Mouse (Mus musculus) MEL (cell line): ENCODE results near the gene Trank1. TPM values are rescaled to one million over a fixed set of nuclear protein-coding genes. Genes with fewer than 3 reads are reported as not detected.

ENCODE experiments used
- DNase-seq: peaks from one replicate; pipeline ENCODE4 v3.0.0; 2011; ENCODE audit warnings: low read depth, low spot score
- H3K27ac ChIP-seq: 2 replicates; pipeline ENCODE4 v1.5.1; 2012; ENCODE audit warnings: low read depth, mild to moderate bottlenecking, control low read depth, low read length, moderate library complexity; ENCODE audit not compliant: control insufficient read depth
- H3K27me3 ChIP-seq, 2 experiments: fragments of 150-350 bp in 1 of 2; sonication (generic) in 1 of 2; 2 replicates each; pipeline ENCODE4 v1.6.1; 2012; ENCODE audit warnings: low read length in 2 of 2, mild to moderate bottlenecking in 2 of 2, improper control_type of control experiment in 1 of 2, moderate library complexity in 1 of 2; ENCODE audit not compliant: insufficient read depth in 2 of 2, control insufficient read depth in 1 of 2
- H3K36me3 ChIP-seq, 2 experiments: 2 replicates each; pipeline ENCODE4 v1.6.1; 2012 to 2014; ENCODE audit warnings: low read length in 2 of 2, improper control_type of control experiment in 1 of 2, inconsistent platforms in 1 of 2, mild to moderate bottlenecking in 1 of 2; ENCODE audit not compliant: insufficient read depth in 2 of 2, control insufficient read depth in 1 of 2
- H3K4me1 ChIP-seq, 2 experiments: fragments of 150-350 bp in 1 of 2; sonication (generic) in 1 of 2; 2 replicates each; pipeline ENCODE4 v1.6.1; 2012; ENCODE audit warnings: low read length in 2 of 2, improper control_type of control experiment in 1 of 2, mild to moderate bottlenecking in 1 of 2; ENCODE audit not compliant: insufficient read depth in 2 of 2, control insufficient read depth in 1 of 2
- H3K4me3 ChIP-seq, 2 experiments: fragments of 150-350 bp in 1 of 2; sonication (generic) in 1 of 2; 2 replicates each; pipeline ENCODE4 v1.5.1; 2012; ENCODE audit warnings: low read depth in 2 of 2, low read length in 2 of 2, mild to moderate bottlenecking in 2 of 2, moderate library complexity in 2 of 2, control low read depth in 1 of 2, improper control_type of control experiment in 1 of 2; ENCODE audit not compliant: control insufficient read depth in 1 of 2, insufficient read depth in 1 of 2
- H3K79me2 ChIP-seq: 2 replicates; pipeline ENCODE4 v1.6.1; 2012; ENCODE audit warnings: mild to moderate bottlenecking, low read length, moderate library complexity; ENCODE audit not compliant: control insufficient read depth, poor library complexity, insufficient read depth
- H3K9ac ChIP-seq: 2 replicates; pipeline ENCODE4 v1.6.1; 2012; ENCODE audit warnings: low read depth, mild to moderate bottlenecking, control low read depth, low read length, moderate library complexity; ENCODE audit not compliant: control insufficient read depth, poor library complexity, severe bottlenecking
- H3K9me3 ChIP-seq: fragments of 150-350 bp; sonication (generic); replicated peaks from 2 replicates; pipeline ENCODE4 v1.6.1; 2012; ENCODE audit warnings: mild to moderate bottlenecking, low read length, improper control_type of control experiment, moderate library complexity; ENCODE audit not compliant: insufficient read depth
- BHLHE40 ChIP-seq: IDR thresholded peaks from 2 replicates; pipeline ENCODE4 v1.6.1; 2012; ENCODE audit warnings: low read depth, mild to moderate bottlenecking, inconsistent platforms, low read length, improper control_type of control experiment, borderline replicate concordance
- CHD1 ChIP-seq: IDR thresholded peaks from 2 replicates; pipeline ENCODE4 v1.6.1; 2012; ENCODE audit warnings: low read depth, mild to moderate bottlenecking, inconsistent platforms, low read length, improper control_type of control experiment
- CHD2 ChIP-seq: IDR thresholded peaks from 2 replicates; pipeline ENCODE4 v1.6.1; 2011; ENCODE audit warnings: low read length, improper control_type of control experiment
- CTCF ChIP-seq, 3 experiments: IDR thresholded peaks in 2 of 3; conservative IDR thresholded peaks in 1 of 3; 2 replicates each; pipeline ENCODE4 v1.5.1; 2011 to 2012; ENCODE audit warnings: low read length in 3 of 3, low read depth in 2 of 3, mild to moderate bottlenecking in 2 of 3, improper control_type of control experiment in 1 of 3, inconsistent platforms in 1 of 3, mixed read lengths in 1 of 3, moderate library complexity in 1 of 3; ENCODE audit not compliant: control insufficient read depth in 1 of 3, insufficient read depth in 1 of 3, poor library complexity in 1 of 3, severe bottlenecking in 1 of 3
- E2F4 ChIP-seq: IDR thresholded peaks from 2 replicates; pipeline ENCODE4 v1.6.1; 2011; ENCODE audit warnings: low read depth, low read length, improper control_type of control experiment, borderline replicate concordance
- ELF1 ChIP-seq: IDR thresholded peaks from 2 replicates; pipeline ENCODE4 v1.6.1; 2014; ENCODE audit warnings: low read depth, mild to moderate bottlenecking, inconsistent platforms, low read length, improper control_type of control experiment, moderate library complexity
- EP300 ChIP-seq, 2 experiments: IDR thresholded peaks; 2 replicates each; pipeline ENCODE4 v1.6.1; 2011; ENCODE audit warnings: improper control_type of control experiment in 2 of 2, low read length in 2 of 2, low read depth in 1 of 2, mild to moderate bottlenecking in 1 of 2
- ETS1 ChIP-seq: IDR thresholded peaks from 2 replicates; pipeline ENCODE4 v1.6.1; 2012; ENCODE audit warnings: low read depth, mild to moderate bottlenecking, inconsistent platforms, low read length, improper control_type of control experiment, moderate library complexity
- HCFC1 ChIP-seq: IDR thresholded peaks from 2 replicates; pipeline ENCODE4 v1.6.1; 2012; ENCODE audit warnings: low read depth, mild to moderate bottlenecking, inconsistent platforms, low read length, improper control_type of control experiment, moderate library complexity
- JUND ChIP-seq: IDR thresholded peaks from 2 replicates; pipeline ENCODE4 v1.6.1; 2011; ENCODE audit warnings: low read depth, mild to moderate bottlenecking, improper control_type of control experiment, low read length
- MAFK ChIP-seq: IDR thresholded peaks from 2 replicates; pipeline ENCODE4 v1.6.1; 2011; ENCODE audit warnings: low read depth, mild to moderate bottlenecking, low read length, improper control_type of control experiment, borderline replicate concordance
- MAZ ChIP-seq: IDR thresholded peaks from 2 replicates; pipeline ENCODE4 v1.6.1; 2012; ENCODE audit warnings: low read depth, mild to moderate bottlenecking, inconsistent platforms, low read length, improper control_type of control experiment
- MXI1 ChIP-seq: IDR thresholded peaks from 2 replicates; pipeline ENCODE4 v1.6.1; 2011; ENCODE audit warnings: mild to moderate bottlenecking, low read depth, low read length, improper control_type of control experiment
- MYC ChIP-seq: IDR thresholded peaks from 2 replicates; pipeline ENCODE4 v1.6.1; 2011; ENCODE audit warnings: low read depth, mild to moderate bottlenecking, low read length, improper control_type of control experiment, moderate library complexity
- NRF1 ChIP-seq: IDR thresholded peaks from 2 replicates; pipeline ENCODE4 v1.6.1; 2014; ENCODE audit warnings: low read depth, mild to moderate bottlenecking, inconsistent platforms, low read length, improper control_type of control experiment, moderate library complexity; ENCODE audit not compliant: poor library complexity, insufficient read depth, severe bottlenecking
- POLR2AphosphoS2 ChIP-seq: IDR thresholded peaks from 2 replicates; pipeline ENCODE4 v1.6.1; 2011; ENCODE audit warnings: low read length, improper control_type of control experiment
- POLR2AphosphoS5 ChIP-seq: IDR thresholded peaks from 2 replicates; pipeline ENCODE4 v1.6.1; 2012; ENCODE audit warnings: low read depth, borderline replicate concordance, mild to moderate bottlenecking, inconsistent platforms, low read length, moderate library complexity, mixed read lengths
- RCOR1 ChIP-seq: IDR thresholded peaks from 2 replicates; pipeline ENCODE4 v1.6.1; 2012; ENCODE audit warnings: low read depth, mild to moderate bottlenecking, inconsistent platforms, low read length, improper control_type of control experiment
- TCF12 ChIP-seq: IDR thresholded peaks from 2 replicates; pipeline ENCODE4 v1.6.1; 2014; ENCODE audit warnings: low read depth, mild to moderate bottlenecking, inconsistent platforms, low read length, improper control_type of control experiment, moderate library complexity
- USF1 ChIP-seq: IDR thresholded peaks from 2 replicates; pipeline ENCODE4 v1.6.1; 2014; ENCODE audit warnings: low read depth, mild to moderate bottlenecking, inconsistent platforms, low read length, improper control_type of control experiment, moderate library complexity
- ZKSCAN1 ChIP-seq: IDR thresholded peaks from 2 replicates; pipeline ENCODE4 v1.6.1; 2012; ENCODE audit warnings: low read depth, mild to moderate bottlenecking, inconsistent platforms, low read length, improper control_type of control experiment, moderate library complexity
- ZNF384 ChIP-seq: IDR thresholded peaks from 2 replicates; pipeline ENCODE4 v1.6.1; 2012; ENCODE audit warnings: low read depth, mild to moderate bottlenecking, inconsistent platforms, low read length, improper control_type of control experiment
- polyA plus RNA-seq, 2 experiments: library from polyadenylated mRNA; stranded (reverse) in 1 of 2; unstranded in 1 of 2; fragments of >175 nt in 1 of 2; fragments of >200 nt in 1 of 2; gene quantifications; 2 replicates each; pipeline versions ENCODE4 v1.2.1 to v1.2.4; 2012; ENCODE audit warnings: low replicate concordance in 2 of 2, low read depth in 1 of 2; ENCODE audit not compliant: insufficient read length in 2 of 2, insufficient read depth in 1 of 2, missing spikeins in 1 of 2
- total RNA-seq: library from RNA; depleted of rRNA; stranded (reverse); fragments of 300-350 nt; gene quantifications from 2 replicates; pipeline ENCODE4 v1.2.3, GENCODE M21; 2012

The Trank1 gene
- total and polyA plus RNA-seq, 3 experiments = not detected

DNA sequence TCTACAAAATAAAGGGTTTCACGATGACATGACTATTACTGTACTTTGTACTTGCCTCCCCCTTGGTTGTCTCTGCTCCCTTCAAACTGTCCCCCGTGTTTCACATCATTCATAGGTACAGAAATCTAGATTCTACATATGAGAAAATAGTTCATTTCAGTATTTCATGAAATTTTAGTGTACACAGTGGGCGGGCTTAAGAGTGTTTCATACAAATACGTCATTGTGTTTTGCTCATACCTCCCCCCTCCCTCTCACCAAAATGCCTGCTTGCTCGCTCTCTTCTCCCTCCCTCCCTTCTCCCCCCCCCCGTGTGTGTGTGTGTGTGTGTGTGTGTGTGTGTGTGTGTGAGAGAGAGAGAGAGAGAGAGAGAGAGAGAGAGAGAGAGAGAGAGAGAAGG, 1.8 kb downstream of the Trank1 start:
- Histone ChIP-seq H3K9ac (no peak overlapping the region), H3K27ac (no peak overlapping the region), H3K4me1 (no peaks in the 10 kb centered on the region), H3K79me2 (no peaks in the 10 kb centered on the region), H3K36me3 (no peaks in the 10 kb centered on the region), H3K4me3 (no peak overlapping the region), H3K27me3 (no peaks in the 10 kb centered on the region; a peak in 1 of 4 replicates), H3K9me3 (no peaks in the 10 kb centered on the region)
- TF ChIP-seq HCFC1 (no peak), CHD2 (no peak), ZNF384 (no peak), ELF1 (no peak), ETS1 (no peak), CHD1 (no peak), RCOR1 (no peak), NRF1 (no peak), MAZ (no peak), POLR2AphosphoS5 (no peak), ZKSCAN1 (no peak), BHLHE40 (no peak), MAFK (no peak), TCF12 (no peak), E2F4 (no peak), CTCF (IDR thresholded peaks at IDR 0.05 in 2 of 3, conservative IDR thresholded peaks at IDR 0.05 in 1 of 3; ENCODE audit: control insufficient read depth in 1 of 3, insufficient read depth in 1 of 3, low read depth in 2 of 3, low read length in 3 of 3, poor library complexity in 1 of 3, severe bottlenecking in 1 of 3) (no peak), MYC (no peak), JUND (no peak), EP300 (IDR thresholded peaks at IDR 0.05; ENCODE audit: low read depth in 1 of 2, low read length in 2 of 2) (no peak), USF1 (no peak)
- no peak for DNase-seq

DNA sequence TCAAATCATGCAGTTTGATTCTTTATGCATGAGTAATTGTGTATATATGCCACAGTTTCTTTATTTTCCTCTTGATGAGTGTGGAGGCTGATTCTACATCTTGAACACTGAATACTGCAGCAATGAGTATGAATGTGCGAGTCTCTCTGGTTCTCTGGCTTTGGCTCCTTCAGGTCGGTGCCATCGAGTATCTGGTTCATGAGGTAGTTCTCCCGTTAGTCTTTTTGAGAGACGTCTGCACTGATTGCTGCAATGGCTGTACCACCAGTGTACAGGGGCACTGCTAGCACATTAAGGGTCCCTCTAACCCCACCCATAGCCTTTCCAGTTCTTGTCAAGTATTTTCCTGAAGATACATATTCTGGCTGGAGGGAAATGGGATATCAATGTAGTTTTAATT, 2.3 kb downstream of the Trank1 start:
- TF ChIP-seq ZNF384 (no peak), POLR2AphosphoS2 (no peak), TCF12 (no peak), MXI1 (no peak), MAFK (no peak), CTCF (IDR thresholded peaks at IDR 0.05 in 2 of 3, conservative IDR thresholded peaks at IDR 0.05 in 1 of 3; ENCODE audit: control insufficient read depth in 1 of 3, insufficient read depth in 1 of 3, low read depth in 2 of 3, low read length in 3 of 3, poor library complexity in 1 of 3, severe bottlenecking in 1 of 3) (no peak)
- Histone ChIP-seq H3K9me3 (no peaks in the 10 kb centered on the region), H3K36me3 (no peaks in the 10 kb centered on the region), H3K4me3 (no peak overlapping the region), H3K79me2 (no peaks in the 10 kb centered on the region), H3K4me1 (no peaks in the 10 kb centered on the region), H3K27ac (no peak overlapping the region), H3K27me3 (no peaks in the 10 kb centered on the region; a peak in 1 of 4 replicates), H3K9ac (no peak overlapping the region)
- DNase-seq = no peak
